Mouse (Mus musculus): ENCODE results near the gene Gm21294.
"Not testable (repeated sequence)": the region's sequence is repeated elsewhere in the genome, so short reads cannot be mapped to it uniquely, and the experiment has no call there.

Gm21294 gene

GRCm38 (mm10) chrY:89052506-89052905 lies at the start of gene Gm21294:
TSS of gene Gm21294 (plus strand) at chrY:89052806.
- not testable (repeated sequence) for DNase-seq (ENCODE audit: low spot score)

- not testable (repeated sequence) for DNase-seq (ENCODE audit: low spot score)
These were observed 73.6 kb downstream of the Gm21294 start for GRCm38 (mm10) chrY:89126246-89126645.

Measured in left cerebral cortex, adult 11 months (tissue).